Mouse (Mus musculus): ENCODE measurements around the gene Dnmt3a.

DNA sequence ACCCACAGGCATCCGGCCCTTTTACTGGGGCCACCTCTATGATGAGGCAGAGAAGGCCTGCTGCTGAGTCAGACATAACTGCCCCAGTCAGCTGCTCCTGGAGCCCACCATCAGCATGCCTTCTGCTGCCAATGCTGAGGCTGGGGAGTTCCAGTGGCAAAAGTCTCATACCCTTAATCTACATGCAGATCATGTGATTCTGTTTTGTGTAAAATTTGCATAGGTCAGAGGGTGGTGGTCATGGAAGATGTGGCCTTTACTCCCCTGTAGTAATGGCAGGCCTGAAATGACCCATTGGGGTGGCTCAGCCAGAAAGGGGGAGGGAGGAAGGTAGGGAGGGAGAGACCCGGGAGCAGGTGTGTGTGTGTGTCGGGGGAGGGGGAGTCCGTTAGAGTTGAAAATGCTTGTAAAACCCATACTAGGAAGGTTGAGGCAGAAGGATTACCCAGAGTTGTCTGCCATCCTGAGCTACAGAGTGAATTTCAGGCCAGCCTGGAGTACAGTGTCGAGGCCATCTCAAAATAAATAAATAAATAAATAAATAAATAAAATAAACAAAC, 16.1 kb upstream of the Dnmt3a start:
- no peak for TF ChIP-seq POLR2A (IDR thresholded peaks at IDR 0.05; ENCODE audit: borderline replicate concordance, extremely low read depth, low read depth, low read length)
- TF ChIP-seq CTCF (IDR thresholded peaks at IDR 0.05; ENCODE audit: insufficient read depth, low read length): no peak

All from lung, adult 2 months (tissue).